Mouse (Mus musculus) embryo, embryonic 11.5 days (tissue): ENCODE measurements around the gene Bbs10.

Experiments used
- DNase-seq: peaks from one replicate; pipeline ENCODE4 v3.0.0-alpha.2; 2012; ENCODE audit warnings: low read depth, low spot score

Gene Bbs10

GRCm38 (mm10) chr10:111320579-111320978 lies 22.1 kb downstream of the Bbs10 start:
- no peak for DNase-seq

GRCm38 (mm10) chr10:111327957-111328356 lies 29.5 kb downstream of the Bbs10 start:
- DNase-seq, result no peak

GRCm38 (mm10) chr10:111329326-111329725 lies 30.8 kb downstream of the Bbs10 start:
- no peak for DNase-seq

GRCm38 (mm10) chr10:111334902-111335301 lies 36.4 kb downstream of the Bbs10 start:
- DNase-seq, result no peak

- DNase-seq, result no peak
These were observed 37.3 kb downstream of the Bbs10 start for GRCm38 (mm10) chr10:111335517-111336352.

GRCm38 (mm10) chr10:111336353-111336713 lies 37.9 kb downstream of the Bbs10 start:
- no peak for DNase-seq

- no peak for DNase-seq
These were observed 40.8 kb downstream of the Bbs10 start for GRCm38 (mm10) chr10:111339296-111339695.

GRCm38 (mm10) chr10:111341761-111342160 lies 43.3 kb downstream of the Bbs10 start:
- no peak for DNase-seq

GRCm38 (mm10) chr10:111343555-111343954 lies 45.1 kb downstream of the Bbs10 start:
- DNase-seq, result no peak

GRCm38 (mm10) chr10:111348263-111348662 lies 49.8 kb downstream of the Bbs10 start:
- no peak for DNase-seq
